Mouse (Mus musculus): Measurements from ENCODE around the gene Lypla2. TPM values are rescaled to one million over a fixed set of nuclear protein-coding genes. Genes with fewer than 3 reads are reported as not detected.

The Lypla2 gene
- total and polyA plus RNA-seq, 3 experiments, result 54.9 to 91.8 (median 57.2) TPM

DNA sequence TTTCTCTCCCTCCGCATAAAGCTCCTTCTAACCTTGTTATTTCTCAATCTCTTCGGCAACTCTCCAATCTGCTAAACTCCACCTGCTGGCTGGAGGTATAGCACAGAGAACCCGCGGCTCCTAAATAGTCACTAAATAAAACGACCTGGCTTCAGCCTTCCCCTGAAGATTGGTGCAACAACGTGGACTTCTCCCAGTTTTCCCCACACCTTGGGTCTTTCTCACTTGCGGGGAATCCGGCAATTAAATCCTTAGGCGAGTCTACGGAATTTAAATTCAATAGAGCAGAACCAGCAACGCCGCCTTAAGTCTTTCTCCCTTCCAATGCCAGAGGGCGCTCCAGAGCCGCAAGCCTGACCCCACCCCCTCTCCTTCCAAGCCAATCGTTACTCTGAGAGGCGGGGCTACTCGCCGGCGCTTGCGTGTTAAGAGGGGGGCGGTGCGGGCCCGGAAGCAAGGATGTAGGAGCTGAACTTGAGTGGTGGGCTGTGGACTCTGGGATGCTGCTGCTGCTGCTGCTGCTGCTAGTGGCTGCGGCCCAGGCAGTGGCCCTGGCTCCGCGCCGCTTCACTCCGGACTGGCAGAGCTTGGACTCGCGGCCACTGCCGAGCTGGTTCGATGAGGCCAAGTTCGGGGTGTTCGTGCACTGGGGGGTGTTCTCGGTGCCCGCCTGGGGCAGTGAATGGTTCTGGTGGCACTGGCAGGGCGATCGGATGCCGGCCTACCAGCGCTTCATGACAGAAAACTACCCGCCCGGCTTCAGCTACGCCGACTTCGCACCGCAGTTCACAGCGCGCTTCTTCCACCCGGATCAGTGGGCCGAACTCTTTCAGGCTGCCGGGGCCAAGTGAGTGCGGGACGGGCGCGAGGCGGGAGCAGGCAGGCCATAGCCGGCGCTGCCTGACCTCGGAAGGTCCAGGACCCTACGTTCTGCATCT is 51.9 kb downstream of the Lypla2 start, which contains the start of gene Fuca1:
Fuca1 (plus strand) TSS at position 432 of the 938 bp plus-strand sequence.
- Histone ChIP-seq H3K4me1 (ENCODE audit: control insufficient read depth in 1 of 2, insufficient read depth in 2 of 2) (peaks cover 0 to 35% of the 10 kb centered on the region in 2 experiments; a peak in 2 of 4 replicates), H3K36me3 (replicated peaks in 1 of 2; ENCODE audit: control insufficient read depth in 1 of 2, insufficient read depth in 1 of 2, low read length in 1 of 2) (peaks cover 35 to 64% of the 10 kb centered on the region in 2 experiments), H3K27ac (ENCODE audit: insufficient read depth, low read depth) (no peak within 1 kb of the TSS), H3K27me3 (replicated peaks) (no peaks in the 10 kb centered on the region), H3K9ac (ENCODE audit: insufficient read depth, low read depth) (peak within 1 kb of the TSS; percentile 59), H3K4me2 (ENCODE audit: insufficient read depth, low read depth, poor library complexity, severe bottlenecking) (peak within 1 kb of the TSS; percentile 96), H3K9me3 (replicated peaks; ENCODE audit: low read length) (no peaks in the 10 kb centered on the region), H3K4me3 (replicated peaks in 1 of 3; ENCODE audit: low read depth in 2 of 3, low read length in 2 of 3, poor library complexity in 1 of 3) (peak within 1 kb of the TSS; percentile 80 to 95 (median 85)), H3K79me2 (replicated peaks; ENCODE audit: control insufficient read depth, extremely low read depth, insufficient read depth, poor library complexity, severe bottlenecking) (0 out of 2 replicates have a peak, but pooled peaks cover 4% of the 10 kb centered on the region)
- dilution Hi-C loops (cut with MboI; ENCODE audit: extremely low pct_ligation_motif_present, extremely low pct_unique_long_range_greater_than_20kb, low sequenced_read_pairs) (no loop called here), in situ Hi-C loops (cut with MboI; ENCODE audit: low pct_ligation_motif_present, low pct_unique_long_range_greater_than_20kb, low sequenced_read_pairs) (no loop called here)
- DNase-seq (ENCODE audit: extremely low read depth), result peak; percentile 96
- TF ChIP-seq CHD1 (IDR thresholded peaks at IDR 0.05; ENCODE audit: low read depth, low read length) (no peak), ZMIZ1 (IDR thresholded peaks at IDR 0.05; ENCODE audit: low read depth, low read length) (peak; percentile 81), KAT2A (IDR thresholded peaks at IDR 0.05; ENCODE audit: insufficient replicate concordance, low read length) (0 out of 2 replicates have a peak, but pooled peaks have one; percentile 53), JUND (conservative IDR thresholded peaks at IDR 0.05; ENCODE audit: low read depth, low read length) (no peak), HCFC1 (IDR thresholded peaks at IDR 0.05; ENCODE audit: low read depth, low read length) (peak; percentile 60), ZKSCAN1 (IDR thresholded peaks at IDR 0.05; ENCODE audit: borderline replicate concordance, low read depth, low read length) (no peak), NELFE (IDR thresholded peaks at IDR 0.05; ENCODE audit: low read depth, low read length) (peak; percentile 78), TBP (conservative IDR thresholded peaks at IDR 0.05; ENCODE audit: low read depth, low read length) (no peak), MAX (IDR thresholded peaks at IDR 0.05; ENCODE audit: low read length) (peak; percentile 41; the same call in 1 of the 2 replicates), ETS1 (conservative IDR thresholded peaks at IDR 0.05; ENCODE audit: low read depth, low read length) (no peak; the same call in none of the 2 replicates), SMC3 (IDR thresholded peaks at IDR 0.05; ENCODE audit: low read depth, low read length) (peak; percentile 94), PAX5 (IDR thresholded peaks at IDR 0.05; ENCODE audit: low read length) (no peak), USF1 (IDR thresholded peaks at IDR 0.05; ENCODE audit: low read depth, low read length) (no peak), POLR2AphosphoS2 (IDR thresholded peaks at IDR 0.05; ENCODE audit: low read depth, low read length) (0 out of 2 replicates have a peak, but pooled peaks have one; percentile 35), MEF2A (IDR thresholded peaks at IDR 0.05; ENCODE audit: borderline replicate concordance, low read depth, low read length) (peak; percentile 74), MYC (IDR thresholded peaks at IDR 0.05; ENCODE audit: low read depth, low read length) (0 out of 2 replicates have a peak, but pooled peaks have one; percentile 53), IRF4 (IDR thresholded peaks at IDR 0.05; ENCODE audit: low read depth, low read length) (peak; percentile 49; the same call in 1 of the 2 replicates), TCF12 (IDR thresholded peaks at IDR 0.05; ENCODE audit: low read depth, low read length) (peak; percentile 63; the same call in 1 of the 2 replicates), BHLHE40 (IDR thresholded peaks at IDR 0.05; ENCODE audit: low read depth, low read length) (0 out of 2 replicates have a peak, but pooled peaks have one; percentile 9), SIN3A (IDR thresholded peaks at IDR 0.05; ENCODE audit: low read length) (peak; percentile 82; the same call in 1 of the 2 replicates), POLR2A (IDR thresholded peaks at IDR 0.05; ENCODE audit: low read depth, low read length) (peak; percentile 77), MXI1 (IDR thresholded peaks at IDR 0.05; ENCODE audit: low read depth, low read length) (peak; percentile 78), MAZ (IDR thresholded peaks at IDR 0.05; ENCODE audit: low read depth, low read length) (0 out of 2 replicates have a peak, but pooled peaks have one; percentile 46), JUN (IDR thresholded peaks at IDR 0.05; ENCODE audit: insufficient read depth, low read depth, low read length) (no peak), RAD21 (IDR thresholded peaks at IDR 0.05; ENCODE audit: low read depth, low read length) (peak; percentile 51), UBTF (IDR thresholded peaks at IDR 0.05; ENCODE audit: low read depth, low read length) (no peak), ELF1 (IDR thresholded peaks at IDR 0.05; ENCODE audit: low read depth, low read length) (peak; percentile 91), EP300 (IDR thresholded peaks at IDR 0.05; ENCODE audit: low read length) (0 out of 2 replicates have a peak, but pooled peaks have one; percentile 12), ZC3H11A (IDR thresholded peaks at IDR 0.05; ENCODE audit: low read depth, low read length) (peak; percentile 53), ZNF384 (IDR thresholded peaks at IDR 0.05; ENCODE audit: low read depth, low read length) (no peak), NRF1 (IDR thresholded peaks at IDR 0.05; ENCODE audit: low read depth, low read length) (peak; percentile 86), CHD2 (IDR thresholded peaks at IDR 0.05; ENCODE audit: low read length) (peak; percentile 68), GABPA (IDR thresholded peaks at IDR 0.05; ENCODE audit: insufficient replicate concordance, low read depth, low read length) (no peak), USF2 (conservative IDR thresholded peaks at IDR 0.05; ENCODE audit: low read depth, low read length) (no peak), CTCF (conservative IDR thresholded peaks at IDR 0.05 in 1 of 2, IDR thresholded peaks at IDR 0.05 in 1 of 2; ENCODE audit: low read depth in 2 of 2, low read length in 2 of 2) (peak; percentile 46 to 86; a peak in 2 of 4 replicates), E2F4 (IDR thresholded peaks at IDR 0.05; ENCODE audit: insufficient replicate concordance, low read depth, low read length) (no peak), MAFK (IDR thresholded peaks at IDR 0.05; ENCODE audit: insufficient replicate concordance, low read length) (no peak)
